12 mouse cellular contexts compared by ENCODE assay signal in the genomic region with DNA sequence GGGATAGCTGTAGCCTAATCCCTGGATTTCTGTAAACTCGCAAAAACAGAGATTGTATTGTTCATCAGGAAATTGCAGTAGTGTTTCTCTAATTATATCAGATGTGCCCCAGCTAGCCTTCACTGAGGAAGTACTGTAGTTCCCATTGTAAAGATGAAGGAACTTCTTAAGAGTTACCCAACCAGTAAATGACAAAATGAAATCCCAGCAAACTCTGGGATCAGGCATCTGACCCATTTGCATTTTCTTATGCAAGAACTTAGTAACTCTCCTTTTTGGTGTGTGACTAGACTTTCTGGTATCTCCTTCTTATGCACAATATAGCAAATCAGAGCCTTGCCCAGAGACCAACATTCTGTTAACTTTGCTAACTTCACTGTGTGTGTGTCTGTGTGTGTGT. TPM values are rescaled to one million over a fixed set of nuclear protein-coding genes. Genes with fewer than 3 reads are reported as not detected.
"Had no signal": no experiment of that assay in that cellular context is flagged by ENCODE, and none has a peak within 500 bp of the region (broad histone marks: within the 10 kb centered on the region; RNA-seq: fewer than 3 reads in every experiment).

No protein-coding gene starts in this region.

- H3K27me3 ChIP-seq: kidney, embryonic 15.5 days; liver, embryonic 13.5 days; lung, embryonic 15.5 days; midbrain, embryonic 12.5 days had no signal

- H3K27ac ChIP-seq: kidney, embryonic 15.5 days; limb, embryonic 10.5 days; liver, embryonic 13.5 days; lung, embryonic 15.5 days; midbrain, embryonic 12.5 days; stomach, postnatal 0 days had no signal

- H3K36me3 ChIP-seq: kidney, embryonic 15.5 days; limb, embryonic 10.5 days; liver, embryonic 13.5 days; lung, embryonic 15.5 days; midbrain, embryonic 12.5 days had no signal

- H3K9ac ChIP-seq: kidney, embryonic 15.5 days; liver, embryonic 13.5 days; liver, postnatal 0 days; lung, embryonic 15.5 days; midbrain, embryonic 12.5 days had no signal

- H3K4me3 ChIP-seq: kidney, embryonic 15.5 days; limb, embryonic 10.5 days; liver, embryonic 13.5 days; lung, embryonic 15.5 days; midbrain, embryonic 12.5 days; myocyte had no signal

- H3K9me3 ChIP-seq: kidney, embryonic 15.5 days; limb, embryonic 10.5 days; liver, embryonic 13.5 days; lung, embryonic 15.5 days; midbrain, embryonic 12.5 days had no signal

- ATAC-seq: liver, postnatal 0 days had no signal

- H3K4me2 ChIP-seq: kidney, embryonic 15.5 days; liver, embryonic 13.5 days; lung, embryonic 15.5 days; midbrain, embryonic 12.5 days had no signal

- DNase-seq: kidney, adult 2 months; kidney, postnatal 14 days; liver, embryonic 13.5 days; liver, postnatal 0 days; thymus, postnatal 4 days had no signal

RNA-seq across cellular contexts. Expression of a gene that starts 43.4 kb away (rescaled TPM):
- total RNA-seq: left cerebral cortex, adult 18-20 months had no signal
